In genomic region chr3:27279286-27279925, GRCm38 (mm10) we compare ENCODE assay signal across 12 mouse cellular contexts. TPM values are rescaled to one million over a fixed set of nuclear protein-coding genes. Genes with fewer than 3 reads are reported as not detected.
DNase-seq lines count a peak whose midpoint lies in the region; ATAC-seq and TF ChIP-seq lines count a peak whose summit lies in the region.
"Not testable (repeated sequence)": the region's sequence is repeated elsewhere in the genome, so short reads cannot be mapped to it uniquely, and the experiment has no call there.
"Had no signal": no experiment of that assay in that cellular context is flagged by ENCODE, and none has a peak within 500 bp of the region (broad histone marks: within the 10 kb centered on the region; RNA-seq: fewer than 3 reads in every experiment).

No protein-coding gene starts in this region.

- not testable (repeated sequence) for H3K9me3 ChIP-seq in kidney, embryonic 16.5 days (ENCODE audit: low read length)

- H3K27ac ChIP-seq in brown adipose tissue, adult 24 weeks (replicated peaks; ENCODE audit: low read depth, low read length) = peak overlapping the region; percentile 78
- peak overlapping the region; percentile 96 for H3K27ac ChIP-seq in kidney, adult 2 months (ENCODE audit: insufficient read depth, low read depth, low read length)
- H3K27ac ChIP-seq in kidney, embryonic 16.5 days (ENCODE audit: low read length) = peak overlapping the region; percentile 64

- peaks cover 20% of the 10 kb centered on the region for H3K4me1 ChIP-seq in brown adipose tissue, adult 24 weeks (ENCODE audit: control insufficient read depth, insufficient read depth, insufficient read length, low read length)
- peaks cover 28% of the 10 kb centered on the region for H3K4me1 ChIP-seq in kidney, adult 2 months (ENCODE audit: control insufficient read depth, insufficient read depth, low read length)
- H3K4me1 ChIP-seq in kidney, embryonic 16.5 days (ENCODE audit: insufficient read depth, low read length) = peaks cover 34% of the 10 kb centered on the region

- H3K27me3 ChIP-seq in kidney, adult 2 months (replicated peaks; ENCODE audit: control insufficient read depth, insufficient read depth, low read length); kidney, embryonic 16.5 days (ENCODE audit: insufficient read depth, low read length): not testable (repeated sequence)

- not testable (repeated sequence) for ATAC-seq in kidney, embryonic 16.5 days (ENCODE audit: low FRiP score, low TSS enrichment)

- not testable (repeated sequence) for H3K9ac ChIP-seq in kidney, embryonic 16.5 days (replicated peaks; ENCODE audit: low read length)

- H3K36me3 ChIP-seq in kidney, adult 2 months (ENCODE audit: control insufficient read depth, insufficient read depth, low read length); kidney, embryonic 16.5 days (ENCODE audit: insufficient read depth, low read length): not testable (repeated sequence)

- not testable (repeated sequence) for H3K4me3 ChIP-seq in brown adipose tissue, adult 24 weeks (ENCODE audit: insufficient read depth, low read depth, low read length); kidney, adult 2 months (ENCODE audit: insufficient read depth, low read depth, low read length); kidney, embryonic 16.5 days (ENCODE audit: low read length)

- 34% methylated on average over 14 of the region's 14 CpGs for WGBS in kidney, adult 2 months
- WGBS in kidney, embryonic 16.5 days = 88% methylated on average over 11 of the region's 14 CpGs

- TF ChIP-seq POLR2A in kidney, adult 2 months (IDR thresholded peaks at IDR 0.05; ENCODE audit: low read depth, low read length) = not testable (repeated sequence)

- DNase-seq in heart, adult 11 months = peak; percentile 83
- peak; percentile 88 for DNase-seq in kidney, adult 11 months
- DNase-seq in kidney, adult 2 months = peak; percentile 91
- DNase-seq in kidney, adult 9 months = peak; percentile 85
- DNase-seq in kidney, postnatal 14 days = peak; percentile 66
- DNase-seq in kidney, postnatal 36 days = peak; percentile 75 to 80

- not testable (repeated sequence) for TF ChIP-seq CTCF in kidney, adult 2 months (conservative IDR thresholded peaks at IDR 0.05; ENCODE audit: insufficient read depth, insufficient read length, low read depth, low read length)

- not testable (repeated sequence) for H3K4me2 ChIP-seq in kidney, embryonic 16.5 days (replicated peaks; ENCODE audit: low read depth, low read length)

RNA-seq across cellular contexts. Expression of gene Tnfsf10, which starts 37.4 kb away (rescaled TPM):
- 4.5 and 6.3 TPM in 2 replicates for polyA plus RNA-seq in brown adipose tissue, adult 24 weeks (2012; ENCODE audit: insufficient read depth, insufficient read length, missing spikeins)
- polyA plus RNA-seq in kidney, adult 2 months (2012; rRNA removed) = 11.5 and 12.8 TPM in 2 replicates
- 0.81 and 0.95 TPM in 2 replicates for polyA plus RNA-seq in kidney, embryonic 16.5 days (2015; fragmentation: Nextera tagmentation; extraction: Ambion mirVana)
- polyA plus RNA-seq: embryonic facial prominence, embryonic 11.5 days; erythroblast, embryonic 14.5 days; forebrain, embryonic 10.5 days; forebrain, embryonic 12.5 days had no signal
